Mouse (Mus musculus): ENCODE measurements at regions not wholly inside any gene's neighbourhood (a gene's known extent, or its start where the extent isn't known, plus 50 kb on each side); places are given as distances from the start of the nearest gene placed in this dataset.
A peak's percentile ranks its signal among the peaks of the same experiment; 100 is the strongest.

DNA sequence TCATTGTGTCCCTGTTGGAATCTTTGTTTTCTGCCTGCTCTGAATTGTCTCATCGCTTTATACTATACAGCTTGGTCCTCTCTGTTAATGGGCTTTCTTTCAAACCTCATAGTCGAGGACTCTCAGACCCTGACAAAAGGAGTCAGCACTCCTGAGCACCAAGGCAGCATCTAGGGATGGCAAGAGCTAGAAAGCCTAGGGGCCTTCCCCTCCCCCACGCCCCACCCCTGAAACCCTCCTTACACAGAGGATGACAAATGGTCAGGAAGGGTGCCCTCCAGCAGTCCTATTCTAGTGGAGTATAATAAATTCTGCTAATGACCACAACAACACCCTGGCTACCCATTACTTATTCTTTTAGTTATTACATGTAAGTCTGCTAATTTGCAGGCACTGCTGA lies 74.4 kb downstream of the Tbx19 start:
- 48% methylated on average over 3 of the region's 3 CpGs for WGBS
- Histone ChIP-seq H3K4me1 (ENCODE audit: control insufficient read depth, insufficient read depth, low read length) (no peaks in the 10 kb centered on the region), H3K27me3 (ENCODE audit: control insufficient read depth, insufficient read depth, low read length) (no peaks in the 10 kb centered on the region), H3K4me3 (ENCODE audit: low read depth, low read length) (no peak overlapping the region), H3K36me3 (ENCODE audit: control insufficient read depth, insufficient read depth, low read length) (no peaks in the 10 kb centered on the region), H3K4me2 (ENCODE audit: low read depth) (no peak overlapping the region), H3K9me3 (ENCODE audit: control insufficient read depth, low read length) (no peaks in the 10 kb centered on the region), H3K9ac (ENCODE audit: low read length) (no peak overlapping the region), H3K27ac (ENCODE audit: low read depth, low read length) (no peak overlapping the region)
- peak; percentile 78 for ATAC-seq (ENCODE audit: insufficient read depth, low FRiP score, low TSS enrichment)
- peak; percentile 54 for DNase-seq (ENCODE audit: low spot score)

DNA sequence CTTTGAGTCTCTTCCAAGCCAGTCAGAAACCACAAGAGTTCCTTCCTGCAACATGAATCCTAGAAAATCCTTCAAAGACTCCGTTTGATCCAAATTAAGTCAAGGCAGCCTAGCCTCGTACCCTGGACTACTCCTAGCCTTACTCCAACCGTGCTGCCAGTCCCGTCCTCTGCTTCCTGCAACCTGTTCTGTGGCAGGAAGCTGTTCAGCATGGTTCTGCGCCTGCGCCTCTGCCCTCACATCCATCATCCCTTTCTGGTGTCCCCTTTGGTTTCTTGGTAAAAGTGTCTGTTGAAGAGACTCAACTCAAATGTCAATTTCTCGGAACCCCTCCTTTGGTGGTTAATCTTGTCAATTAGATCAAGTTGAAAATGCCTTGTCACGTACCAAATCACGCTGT lies 75.8 kb downstream of the Tbx19 start:
- H3K4me3 ChIP-seq (ENCODE audit: low read depth, low read length): no peak overlapping the region
- no peaks in the 10 kb centered on the region for H3K9me3 ChIP-seq (ENCODE audit: control insufficient read depth, low read length)
- no peaks in the 10 kb centered on the region for H3K27me3 ChIP-seq (ENCODE audit: control insufficient read depth, insufficient read depth, low read length)
- no peak overlapping the region for H3K4me2 ChIP-seq (ENCODE audit: low read depth)
- WGBS: 90% methylated on average over 9 of the region's 9 CpGs
- H3K36me3 ChIP-seq (ENCODE audit: control insufficient read depth, insufficient read depth, low read length): no peaks in the 10 kb centered on the region
- DNase-seq (ENCODE audit: low spot score) (no peak), ATAC-seq (ENCODE audit: insufficient read depth, low FRiP score, low TSS enrichment) (no peak)
- no peak overlapping the region for H3K27ac ChIP-seq (ENCODE audit: low read depth, low read length)
- H3K9ac ChIP-seq (ENCODE audit: low read length): no peak overlapping the region
- no peaks in the 10 kb centered on the region for H3K4me1 ChIP-seq (ENCODE audit: control insufficient read depth, insufficient read depth, low read length)

DNA sequence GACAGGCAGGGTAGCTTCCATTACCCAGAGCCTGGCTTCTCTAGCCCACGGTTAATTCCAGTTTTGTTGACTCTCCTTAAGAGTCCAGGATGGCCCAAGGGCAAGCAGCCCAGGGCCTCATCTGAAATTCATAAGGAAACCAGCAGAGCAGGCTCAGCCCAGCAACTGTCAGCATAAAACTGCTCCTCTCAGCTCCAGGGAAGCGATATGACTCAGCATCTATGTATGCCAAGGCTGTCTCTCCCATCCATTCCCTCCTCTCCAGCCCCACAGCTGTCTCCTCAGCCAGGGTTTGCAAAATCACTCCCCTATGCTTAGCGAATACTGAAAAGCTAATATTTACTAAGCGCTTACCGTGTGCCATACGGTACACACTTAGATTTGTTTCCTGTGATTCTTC lies 76.4 kb downstream of the Tbx19 start:
- 86% methylated on average over 6 of the region's 6 CpGs for WGBS
- Histone ChIP-seq H3K27me3 (ENCODE audit: control insufficient read depth, insufficient read depth, low read length) (no peaks in the 10 kb centered on the region), H3K36me3 (ENCODE audit: control insufficient read depth, insufficient read depth, low read length) (no peaks in the 10 kb centered on the region), H3K27ac (ENCODE audit: low read depth, low read length) (no peak overlapping the region), H3K4me1 (ENCODE audit: control insufficient read depth, insufficient read depth, low read length) (no peaks in the 10 kb centered on the region), H3K4me2 (ENCODE audit: low read depth) (no peak overlapping the region), H3K9ac (ENCODE audit: low read length) (no peak overlapping the region), H3K9me3 (ENCODE audit: control insufficient read depth, low read length) (no peaks in the 10 kb centered on the region), H3K4me3 (ENCODE audit: low read depth, low read length) (no peak overlapping the region)
- DNase-seq (ENCODE audit: low spot score): no peak
- no peak for ATAC-seq (ENCODE audit: insufficient read depth, low FRiP score, low TSS enrichment)

DNA sequence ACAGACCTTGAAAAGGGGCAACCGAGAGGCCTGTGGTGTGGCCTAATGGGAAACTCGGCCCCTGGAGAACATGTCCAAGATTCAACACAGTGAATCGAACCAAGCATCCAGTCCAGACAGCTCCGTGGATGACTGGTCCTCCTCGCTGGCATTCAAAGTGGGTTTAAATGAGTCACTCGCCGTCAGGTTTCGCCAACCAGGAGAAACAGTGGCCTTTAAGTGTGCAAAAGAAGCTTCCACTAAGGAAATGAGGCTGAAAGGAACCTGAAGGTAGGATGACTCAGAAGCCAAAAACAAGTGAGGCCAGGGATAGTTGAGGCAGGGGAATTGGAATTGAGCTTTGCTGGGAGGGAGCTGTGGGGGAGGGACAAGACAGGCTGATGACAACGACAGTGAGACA lies 80.2 kb downstream of the Tbx19 start:
- Histone ChIP-seq H3K27me3 (ENCODE audit: control insufficient read depth, insufficient read depth, low read length) (no peaks in the 10 kb centered on the region), H3K27ac (ENCODE audit: low read depth, low read length) (no peak overlapping the region), H3K36me3 (ENCODE audit: control insufficient read depth, insufficient read depth, low read length) (no peaks in the 10 kb centered on the region), H3K9me3 (ENCODE audit: control insufficient read depth, low read length) (no peaks in the 10 kb centered on the region), H3K9ac (ENCODE audit: low read length) (no peak overlapping the region), H3K4me2 (ENCODE audit: low read depth) (no peak overlapping the region), H3K4me3 (ENCODE audit: low read depth, low read length) (no peak overlapping the region), H3K4me1 (ENCODE audit: control insufficient read depth, insufficient read depth, low read length) (peaks cover 6% of the 10 kb centered on the region; the same call in 1 of the 2 replicates)
- ATAC-seq (ENCODE audit: insufficient read depth, low FRiP score, low TSS enrichment) (no peak), DNase-seq (ENCODE audit: low spot score) (no peak)
- WGBS: 93% methylated on average over 9 of the region's 9 CpGs

DNA sequence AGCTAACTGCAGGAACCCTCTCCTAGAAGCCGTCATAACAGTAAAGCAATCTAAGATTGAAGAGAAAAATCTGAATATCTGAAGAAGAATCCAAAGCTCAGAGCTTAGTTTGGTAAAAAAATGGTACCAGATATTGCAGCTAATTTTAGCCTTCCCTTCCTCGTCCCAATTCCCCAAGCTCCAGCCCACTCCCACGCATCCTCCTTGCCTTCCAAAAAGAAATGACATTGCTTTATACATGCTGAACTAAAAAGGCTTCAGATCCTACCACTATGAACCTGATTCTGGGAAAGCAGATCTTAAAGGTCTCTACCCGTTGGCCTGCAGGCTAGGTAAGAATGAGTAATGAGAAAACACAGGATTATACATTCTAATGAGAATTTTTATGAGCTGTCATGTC lies 83.3 kb downstream of the Tbx19 start:
- no peak for ATAC-seq (ENCODE audit: insufficient read depth, low FRiP score, low TSS enrichment)
- no peak overlapping the region for H3K4me2 ChIP-seq (ENCODE audit: low read depth)
- peaks cover 9% of the 10 kb centered on the region; the same call in 1 of the 2 replicates for H3K4me1 ChIP-seq (ENCODE audit: control insufficient read depth, insufficient read depth, low read length)
- no peak for DNase-seq (ENCODE audit: low spot score)
- H3K36me3 ChIP-seq (ENCODE audit: control insufficient read depth, insufficient read depth, low read length): no peaks in the 10 kb centered on the region
- no peaks in the 10 kb centered on the region for H3K9me3 ChIP-seq (ENCODE audit: control insufficient read depth, low read length)
- no peak overlapping the region for H3K9ac ChIP-seq (ENCODE audit: low read length)
- WGBS: 88% methylated on average over 4 of the region's 4 CpGs
- no peaks in the 10 kb centered on the region for H3K27me3 ChIP-seq (ENCODE audit: control insufficient read depth, insufficient read depth, low read length)
- H3K27ac ChIP-seq (ENCODE audit: low read depth, low read length): no peak overlapping the region
- no peak overlapping the region for H3K4me3 ChIP-seq (ENCODE audit: low read depth, low read length)

DNA sequence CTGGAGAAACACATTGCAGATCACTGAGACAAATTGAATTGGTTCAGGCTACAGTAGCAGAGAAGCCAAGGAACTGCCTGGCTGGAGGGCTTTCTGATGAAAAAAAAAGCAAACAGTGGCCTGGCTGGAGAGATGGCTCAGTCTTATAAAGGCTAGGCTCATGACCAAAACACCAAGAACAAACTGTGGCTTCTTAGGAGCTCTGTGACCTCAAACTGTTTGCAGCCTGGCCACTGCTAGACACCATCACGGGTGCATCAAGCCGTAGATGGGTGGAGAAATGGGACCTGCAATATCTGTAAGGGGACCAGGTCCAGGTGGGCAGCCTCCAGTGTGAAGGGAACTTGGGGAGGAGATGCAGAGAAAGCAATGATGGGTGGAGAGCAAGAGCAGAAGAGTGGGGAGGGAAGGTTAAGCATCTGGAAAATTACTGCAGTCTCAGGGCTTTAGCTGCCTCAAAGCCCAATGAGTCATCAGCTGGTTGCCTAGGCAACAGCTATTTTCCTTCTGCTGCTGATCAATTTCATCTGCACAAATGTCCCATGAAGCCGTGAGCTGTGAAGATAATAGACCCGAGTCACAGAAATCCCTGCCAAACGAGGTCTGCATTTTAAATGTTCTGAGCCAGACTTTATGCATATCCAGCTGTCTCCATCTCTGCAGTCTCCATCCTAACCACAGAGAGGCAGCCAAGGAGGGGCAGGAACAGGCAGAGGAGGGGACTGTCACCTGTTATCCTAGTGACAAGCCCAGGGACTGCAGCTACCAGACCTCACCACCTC lies 85.1 kb downstream of the Tbx19 start:
- peaks cover 9% of the 10 kb centered on the region; the same call in 1 of the 2 replicates for H3K4me1 ChIP-seq (ENCODE audit: control insufficient read depth, insufficient read depth, low read length)
- ATAC-seq (ENCODE audit: insufficient read depth, low FRiP score, low TSS enrichment): peak; percentile 90
- peak; percentile 64 for DNase-seq (ENCODE audit: low spot score)
- no peaks in the 10 kb centered on the region for H3K9me3 ChIP-seq (ENCODE audit: control insufficient read depth, low read length)
- H3K27ac ChIP-seq (ENCODE audit: low read depth, low read length): peak overlapping the region; percentile 49; the same call in 1 of the 2 replicates
- WGBS: 42% methylated on average over 5 of the region's 5 CpGs
- no peak overlapping the region; the same call in 1 of the 2 replicates for H3K9ac ChIP-seq (ENCODE audit: low read length)
- H3K27me3 ChIP-seq (ENCODE audit: control insufficient read depth, insufficient read depth, low read length): no peaks in the 10 kb centered on the region
- H3K4me2 ChIP-seq (ENCODE audit: low read depth): no peak overlapping the region
- no peaks in the 10 kb centered on the region for H3K36me3 ChIP-seq (ENCODE audit: control insufficient read depth, insufficient read depth, low read length)
- H3K4me3 ChIP-seq (ENCODE audit: low read depth, low read length): no peak overlapping the region

DNA sequence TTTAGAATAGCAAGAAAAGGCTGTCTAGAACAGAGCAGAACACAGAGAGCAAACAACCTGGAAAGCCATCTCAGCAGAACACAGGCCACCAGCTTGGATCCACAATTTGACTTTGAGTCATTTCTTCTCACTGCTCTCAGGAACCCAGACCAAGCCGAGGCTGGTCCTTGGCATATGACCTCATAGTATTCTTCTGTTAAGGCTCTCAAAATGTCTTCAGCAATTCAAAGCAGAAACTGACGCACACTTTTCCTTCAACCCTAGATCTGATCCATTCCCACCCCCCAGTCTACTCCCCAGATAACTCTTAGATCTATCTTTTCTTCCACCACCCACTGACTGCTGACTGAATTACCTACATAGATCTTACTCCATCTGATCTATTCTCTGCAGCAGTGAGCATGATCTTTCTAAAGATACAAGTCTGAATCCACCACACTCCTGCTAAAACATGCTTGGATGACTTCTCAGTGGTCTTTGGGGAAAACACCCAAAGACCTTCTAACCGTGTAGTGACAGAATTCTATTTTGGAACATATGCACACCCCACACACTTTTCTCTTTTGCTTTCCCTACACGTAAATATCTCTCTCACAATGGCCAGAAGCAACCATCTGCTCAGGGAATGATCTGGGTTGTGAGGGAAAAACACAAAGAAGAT lies 88.6 kb downstream of the Tbx19 start:
- Histone ChIP-seq H3K27ac (ENCODE audit: low read depth, low read length) (no peak overlapping the region), H3K36me3 (ENCODE audit: control insufficient read depth, insufficient read depth, low read length) (no peaks in the 10 kb centered on the region), H3K27me3 (ENCODE audit: control insufficient read depth, insufficient read depth, low read length) (no peaks in the 10 kb centered on the region), H3K9ac (ENCODE audit: low read length) (no peak overlapping the region), H3K4me2 (ENCODE audit: low read depth) (no peak overlapping the region), H3K4me1 (ENCODE audit: control insufficient read depth, insufficient read depth, low read length) (peaks cover 9% of the 10 kb centered on the region; the same call in 1 of the 2 replicates), H3K9me3 (ENCODE audit: control insufficient read depth, low read length) (no peaks in the 10 kb centered on the region), H3K4me3 (ENCODE audit: low read depth, low read length) (no peak overlapping the region)
- no peak for ATAC-seq (ENCODE audit: insufficient read depth, low FRiP score, low TSS enrichment)
- DNase-seq (ENCODE audit: low spot score): no peak
- 92% methylated on average over 4 of the region's 4 CpGs for WGBS

DNA sequence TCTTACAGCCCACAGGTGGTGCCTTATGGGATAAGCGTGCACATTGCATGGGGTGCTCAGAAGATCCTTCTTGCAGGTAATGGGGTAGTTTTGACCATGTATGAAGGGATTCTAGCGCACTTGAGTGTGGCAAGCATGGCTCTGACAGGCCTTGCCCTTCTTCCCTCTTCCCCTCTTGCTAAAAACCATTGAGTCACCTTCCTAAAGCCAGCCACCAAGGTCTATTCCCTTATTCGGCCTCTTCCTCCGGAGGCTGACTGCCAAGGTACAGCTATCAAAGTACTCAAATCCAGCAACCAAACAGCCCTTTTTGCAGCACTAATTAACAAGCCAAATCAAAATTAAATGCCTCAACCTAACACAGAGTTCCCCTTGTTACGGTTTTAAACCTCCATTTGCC lies 95.6 kb downstream of the Tbx19 start:
- Histone ChIP-seq H3K4me1 (ENCODE audit: control insufficient read depth, insufficient read depth, low read length) (no peaks in the 10 kb centered on the region), H3K27ac (ENCODE audit: low read depth, low read length) (no peak overlapping the region), H3K9ac (ENCODE audit: low read length) (no peak overlapping the region), H3K36me3 (ENCODE audit: control insufficient read depth, insufficient read depth, low read length) (no peaks in the 10 kb centered on the region), H3K4me3 (ENCODE audit: low read depth, low read length) (no peak overlapping the region), H3K4me2 (ENCODE audit: low read depth) (no peak overlapping the region), H3K9me3 (ENCODE audit: control insufficient read depth, low read length) (no peaks in the 10 kb centered on the region), H3K27me3 (ENCODE audit: control insufficient read depth, insufficient read depth, low read length) (no peaks in the 10 kb centered on the region)
- DNase-seq (ENCODE audit: low spot score) (no peak), ATAC-seq (ENCODE audit: insufficient read depth, low FRiP score, low TSS enrichment) (no peak)
- WGBS: 82% methylated on average over 5 of the region's 5 CpGs

Data from neural tube, embryonic 11.5 days (tissue).